Mouse (Mus musculus) midbrain, embryonic 13.5 days (tissue): Measurements from ENCODE around the gene Mrap2. TPM values are rescaled to one million over a fixed set of nuclear protein-coding genes. Genes with fewer than 3 reads are reported as not detected.

ENCODE experiments used
- ATAC-seq: fragments of 200-750 bp; cut with Nextera tagmentation; 2 replicates; pipeline ENCODE4 v1.8.0; 2017; ENCODE audit warnings: mild to moderate bottlenecking, moderate TSS enrichment, moderate library complexity
- H3K27ac ChIP-seq: fragments of 300-500 bp; sonication (generic); 2 replicates; pipeline ENCODE4 v1.5.1; 2015; ENCODE audit warnings: inconsistent platforms, mild to moderate bottlenecking, moderate library complexity
- H3K27me3 ChIP-seq: fragments of 300-500 bp; sonication (generic); 2 replicates; pipeline ENCODE4 v1.6.1; 2015; ENCODE audit warnings: mild to moderate bottlenecking, inconsistent platforms
- H3K36me3 ChIP-seq: fragments of 300-500 bp; sonication (generic); 2 replicates; pipeline ENCODE4 v1.6.1; 2015; ENCODE audit warnings: mild to moderate bottlenecking, inconsistent platforms
- H3K4me1 ChIP-seq: fragments of 300-500 bp; sonication (generic); replicated peaks from 2 replicates; pipeline ENCODE4 v1.6.1; 2015; ENCODE audit warnings: inconsistent platforms
- H3K4me2 ChIP-seq: fragments of 300-500 bp; sonication (generic); replicated peaks from 2 replicates; pipeline ENCODE4 v1.6.1; 2015; ENCODE audit warnings: moderate library complexity, mild to moderate bottlenecking, inconsistent platforms
- H3K4me3 ChIP-seq: fragments of 300-500 bp; sonication (generic); replicated peaks from 2 replicates; pipeline ENCODE4 v1.5.1; 2015; ENCODE audit warnings: mild to moderate bottlenecking, inconsistent platforms
- H3K9ac ChIP-seq: fragments of 300-500 bp; sonication (generic); replicated peaks from 2 replicates; pipeline ENCODE4 v1.6.1; 2015; ENCODE audit warnings: mild to moderate bottlenecking, inconsistent platforms
- H3K9me3 ChIP-seq: fragments of 300-500 bp; sonication (generic); 2 replicates; pipeline ENCODE4 v1.6.1; 2016; ENCODE audit warnings: mild to moderate bottlenecking, inconsistent platforms
- WGBS: fragments of 180-500 bp; shearing (Covaris S2); methylation state at CpG from one replicate; pipeline ENCODE4 v1.1.7; 2015; 5-methylcytosine and 5-hydroxymethylcytosine counted together
- polyA plus RNA-seq: library from polyadenylated mRNA; unstranded; fragments of >200 nt; fragmentation: Nextera tagmentation; extraction: Ambion mirVana; gene quantifications from 2 replicates; pipeline ENCODE4 v1.2.1, GENCODE M21; 2015

Mrap2 gene
- polyA plus RNA-seq, 1 experiment from 2014 or later = 0.47 TPM

DNA sequence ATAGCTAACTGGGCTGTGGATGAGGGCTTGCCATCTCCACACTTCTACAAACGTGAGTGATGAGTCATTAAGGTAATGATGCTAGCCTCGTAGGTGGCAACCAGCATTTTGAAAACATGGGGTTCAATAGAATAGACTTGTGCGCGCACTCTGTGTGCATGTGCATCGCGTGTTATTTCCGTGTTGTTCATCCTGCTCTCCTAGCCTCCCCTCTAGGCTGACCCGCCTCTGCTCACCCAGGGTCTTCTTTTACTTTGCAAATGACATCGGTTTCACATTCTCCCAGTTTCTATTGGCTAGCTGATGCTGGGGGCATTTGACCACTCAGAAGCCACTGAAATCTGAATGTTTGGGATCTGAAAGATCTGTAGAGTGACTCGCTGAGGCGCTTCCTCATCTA is 1.6 kb downstream of the Mrap2 start:
- Histone ChIP-seq H3K4me2 (peak overlapping the region; percentile 70), H3K27ac (no peak overlapping the region), H3K9ac (no peak overlapping the region), H3K27me3 (peaks cover 36% of the 10 kb centered on the region), H3K4me1 (peaks cover 16% of the 10 kb centered on the region), H3K4me3 (peak overlapping the region; percentile 41), H3K9me3 (no peaks in the 10 kb centered on the region), H3K36me3 (no peaks in the 10 kb centered on the region)
- 0 out of 2 replicates have a peak, but pooled peaks have one; percentile 25 for ATAC-seq
- WGBS = 32% methylated on average over 11 of the region's 11 CpGs

DNA sequence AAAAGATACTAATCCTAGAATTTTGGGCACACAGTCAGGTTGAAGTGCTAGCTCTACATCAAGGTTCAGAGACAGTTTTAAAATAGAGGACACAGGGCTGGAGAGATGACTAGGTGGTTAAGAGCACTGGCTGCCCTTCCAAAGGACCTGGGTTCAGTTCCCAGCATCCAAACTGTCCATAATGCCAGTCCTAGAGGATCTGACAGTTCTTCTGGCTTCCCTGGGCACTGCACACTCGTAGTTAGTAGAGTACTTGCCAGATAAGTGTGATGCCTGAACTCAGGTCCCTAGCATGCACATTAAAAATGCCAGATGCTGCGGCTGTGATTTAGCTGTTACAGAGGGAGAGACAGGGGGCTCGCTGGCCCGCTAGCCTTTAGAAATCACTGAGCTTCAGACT is 2.3 kb downstream of the Mrap2 start:
- Histone ChIP-seq H3K27ac (no peak overlapping the region), H3K4me3 (no peak overlapping the region), H3K4me2 (no peak overlapping the region), H3K4me1 (peaks cover 16% of the 10 kb centered on the region), H3K36me3 (no peaks in the 10 kb centered on the region), H3K9ac (no peak overlapping the region), H3K9me3 (no peaks in the 10 kb centered on the region), H3K27me3 (peaks cover 36% of the 10 kb centered on the region)
- no peak for ATAC-seq
- WGBS = 82% methylated on average over 4 of the region's 4 CpGs

DNA sequence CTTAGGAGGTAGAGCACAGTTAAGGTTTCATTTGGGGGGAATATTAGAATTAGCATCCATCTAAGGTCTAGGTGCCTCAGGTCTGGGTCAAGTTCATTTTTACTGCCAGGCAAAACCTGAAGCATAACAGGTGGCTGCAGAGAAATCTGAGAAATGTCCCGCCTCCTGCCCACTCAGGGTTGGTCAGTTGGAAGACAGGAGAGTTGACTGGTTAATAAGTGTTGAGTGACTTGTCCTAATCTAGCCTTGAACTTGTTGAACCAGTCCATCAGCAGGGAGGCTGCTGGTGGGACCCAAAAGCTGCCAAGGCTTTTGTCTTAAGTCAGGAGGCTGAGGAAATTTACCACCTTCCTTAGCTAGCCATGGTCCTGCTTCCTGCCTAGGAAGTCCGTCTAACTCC is 3.8 kb downstream of the Mrap2 start:
- WGBS = 81% methylated on average over 2 of the region's 2 CpGs
- H3K27me3 ChIP-seq = peaks cover 36% of the 10 kb centered on the region
- H3K4me1 ChIP-seq = peaks cover 16% of the 10 kb centered on the region
- H3K4me2 ChIP-seq = no peak overlapping the region
- no peaks in the 10 kb centered on the region for H3K36me3 ChIP-seq
- no peak overlapping the region for H3K4me3 ChIP-seq
- ATAC-seq = no peak
- H3K27ac ChIP-seq = no peak overlapping the region
- H3K9me3 ChIP-seq = no peaks in the 10 kb centered on the region
- H3K9ac ChIP-seq = no peak overlapping the region

DNA sequence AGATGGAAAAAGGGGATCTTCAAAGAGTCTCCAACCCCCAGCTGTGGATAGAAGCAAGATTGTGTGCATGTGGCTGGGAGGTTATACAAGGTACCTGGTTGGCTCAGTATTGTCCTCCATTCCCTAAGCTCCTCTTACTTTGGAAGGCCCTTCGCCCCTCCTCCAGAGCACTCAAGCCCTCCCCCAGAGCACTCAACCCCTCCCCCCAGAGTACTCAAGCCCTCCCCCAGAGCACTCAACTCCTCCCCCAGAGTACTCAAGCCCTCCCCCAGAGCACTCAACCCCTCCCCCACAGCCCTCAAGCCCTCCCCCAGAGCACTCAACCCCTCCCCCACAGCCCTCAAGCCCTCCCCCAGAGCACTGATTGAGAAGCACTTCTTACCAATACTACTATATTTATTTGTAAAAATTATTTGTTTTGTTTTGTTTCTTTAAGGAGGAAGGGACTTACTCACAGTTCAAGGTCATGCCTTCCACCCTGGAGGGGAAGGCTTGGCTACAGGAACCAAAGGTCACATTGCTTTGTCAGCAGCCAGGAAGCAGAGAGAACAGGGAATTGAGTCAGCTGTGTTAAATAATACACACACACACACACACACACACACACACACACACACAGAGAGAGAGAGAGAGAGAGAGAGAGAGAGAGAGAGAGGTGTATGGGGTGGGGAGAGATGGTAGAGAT is 8.7 kb downstream of the Mrap2 start:
- no peaks in the 10 kb centered on the region for H3K36me3 ChIP-seq
- no peak overlapping the region for H3K4me3 ChIP-seq
- H3K9ac ChIP-seq = no peak overlapping the region
- no peak overlapping the region for H3K4me2 ChIP-seq
- H3K4me1 ChIP-seq = no peaks in the 10 kb centered on the region
- no peak overlapping the region for H3K27ac ChIP-seq
- no peaks in the 10 kb centered on the region for H3K27me3 ChIP-seq
- no peak for ATAC-seq
- H3K9me3 ChIP-seq = no peaks in the 10 kb centered on the region
- 93% methylated on average over 1 of the region's 1 CpGs for WGBS

DNA sequence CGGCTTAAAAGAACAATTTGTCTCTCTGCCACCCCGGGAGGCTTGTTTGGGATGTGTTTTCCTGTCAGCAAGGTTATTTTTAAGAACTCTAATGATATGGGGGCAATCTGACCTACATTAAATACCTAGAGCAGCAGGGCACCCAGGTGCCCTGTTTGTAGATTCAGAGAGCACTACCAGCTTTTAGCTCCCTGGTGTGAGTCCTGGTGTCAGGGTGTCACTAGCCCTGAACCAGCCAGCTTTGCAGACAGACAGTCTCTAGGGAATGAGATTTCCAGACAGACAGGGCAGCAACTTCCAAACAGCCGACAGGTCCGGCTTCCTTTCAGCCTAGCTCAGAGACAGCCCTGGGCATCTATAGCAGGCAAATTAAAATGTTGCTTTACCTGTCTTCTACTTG is 18.5 kb downstream of the Mrap2 start:
- H3K4me1 ChIP-seq = peaks cover 3% of the 10 kb centered on the region
- H3K4me3 ChIP-seq = no peak overlapping the region
- 84% methylated on average over 4 of the region's 4 CpGs for WGBS
- no peak for ATAC-seq
- H3K27ac ChIP-seq = no peak overlapping the region
- H3K27me3 ChIP-seq = no peaks in the 10 kb centered on the region
- H3K36me3 ChIP-seq = no peaks in the 10 kb centered on the region
- no peak overlapping the region for H3K4me2 ChIP-seq
- H3K9me3 ChIP-seq = no peaks in the 10 kb centered on the region
- no peak overlapping the region for H3K9ac ChIP-seq

DNA sequence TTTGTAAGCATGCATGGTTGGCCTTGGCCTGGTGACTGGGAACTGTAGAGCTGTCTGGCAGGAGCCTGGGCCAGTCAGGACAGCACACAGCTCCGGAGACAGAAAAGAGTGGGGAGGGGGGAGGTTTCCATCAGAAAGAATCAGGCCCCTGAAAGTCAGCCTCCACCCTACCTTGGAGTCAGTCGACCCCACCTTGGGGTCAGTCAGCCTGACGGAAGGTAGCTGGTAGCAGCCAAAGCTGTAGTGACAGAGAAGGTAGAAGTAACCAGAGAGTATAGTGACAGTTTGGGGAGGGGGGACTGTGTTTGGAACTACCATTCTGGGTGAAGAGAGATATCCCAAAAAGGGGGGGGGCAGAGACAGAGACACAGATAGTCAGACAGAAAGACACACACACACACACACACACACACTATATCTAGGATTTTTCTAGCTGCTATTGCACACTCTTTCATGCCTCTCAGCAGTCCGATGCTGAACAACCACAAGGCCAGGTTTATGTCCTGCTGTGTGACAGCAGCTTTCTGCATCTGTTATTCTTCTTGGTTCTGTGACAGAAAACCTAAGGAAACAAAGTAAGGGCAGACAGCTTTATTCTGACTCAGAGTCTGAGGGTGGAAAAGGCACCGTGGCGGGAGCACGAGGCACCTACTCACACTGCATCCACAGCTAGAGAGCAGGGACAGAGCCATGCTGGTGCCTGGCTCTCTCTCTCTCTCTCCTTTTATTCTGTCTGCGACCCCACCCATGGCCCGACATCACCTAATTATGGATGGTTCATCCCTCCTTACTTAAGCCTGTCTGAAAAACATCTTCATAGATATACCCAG is 23.1 kb downstream of the Mrap2 start:
- Histone ChIP-seq H3K4me3 (no peak overlapping the region), H3K36me3 (no peaks in the 10 kb centered on the region), H3K9me3 (no peaks in the 10 kb centered on the region), H3K27ac (no peak overlapping the region), H3K4me2 (no peak overlapping the region), H3K27me3 (no peaks in the 10 kb centered on the region), H3K9ac (no peak overlapping the region), H3K4me1 (peaks cover 6% of the 10 kb centered on the region)
- WGBS = 49% methylated on average over 9 of the region's 9 CpGs
- ATAC-seq = peak; percentile 68

DNA sequence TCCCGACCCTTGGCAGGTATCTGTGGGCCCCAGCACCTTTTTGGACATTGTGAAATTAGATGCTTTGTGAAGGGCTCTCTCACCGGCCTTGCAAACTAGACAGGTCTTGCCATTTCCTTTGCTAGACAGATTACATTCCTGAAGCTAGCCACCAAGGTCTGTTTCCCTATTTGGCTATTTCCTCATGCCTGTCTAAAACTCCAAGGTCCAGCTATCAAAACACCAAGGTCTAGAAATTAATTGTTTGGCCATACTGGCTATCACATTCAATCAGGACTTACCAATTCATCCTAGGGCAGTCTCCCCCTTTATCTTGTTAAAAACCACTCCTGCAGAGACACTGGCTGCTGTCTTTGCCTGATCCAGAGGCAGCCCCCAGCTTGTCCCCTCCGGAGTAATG is 23.9 kb downstream of the Mrap2 start:
- 51% methylated on average over 3 of the region's 3 CpGs for WGBS
- H3K4me1 ChIP-seq = peaks cover 6% of the 10 kb centered on the region
- no peak for ATAC-seq

DNA sequence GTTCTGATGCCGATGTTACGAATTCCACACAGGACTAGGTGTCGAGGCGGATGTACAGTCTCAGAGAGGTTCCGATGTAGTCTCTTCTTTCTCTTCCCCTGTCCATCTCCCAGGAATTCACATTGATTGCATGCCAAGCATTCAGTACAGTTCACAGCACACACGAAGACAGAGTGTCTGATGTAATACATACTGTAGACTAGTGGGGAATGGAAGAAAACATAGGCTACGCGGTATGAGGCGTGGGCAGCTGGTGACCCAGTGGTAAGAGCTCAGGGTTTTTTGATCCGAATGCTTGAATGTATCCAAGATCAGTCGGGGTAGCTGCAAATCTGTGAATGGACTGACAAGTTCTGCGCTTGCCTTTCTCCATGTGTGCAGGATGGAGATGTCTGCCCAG is 25.0 kb downstream of the Mrap2 start:
- H3K27ac ChIP-seq = no peak overlapping the region
- no peak overlapping the region for H3K4me3 ChIP-seq
- 0 out of 2 replicates have a peak, but pooled peaks have one; percentile 25 for ATAC-seq
- H3K9ac ChIP-seq = no peak overlapping the region
- H3K27me3 ChIP-seq = no peaks in the 10 kb centered on the region
- H3K36me3 ChIP-seq = no peaks in the 10 kb centered on the region
- 93% methylated on average over 12 of the region's 12 CpGs for WGBS
- H3K4me1 ChIP-seq = peaks cover 6% of the 10 kb centered on the region
- H3K4me2 ChIP-seq = no peak overlapping the region
- H3K9me3 ChIP-seq = no peaks in the 10 kb centered on the region

More for the DNA sequence above, 23.9 kb downstream of the Mrap2 start:
- H3K4me2 ChIP-seq = no peak overlapping the region
- no peaks in the 10 kb centered on the region for H3K36me3 ChIP-seq
- H3K9me3 ChIP-seq = no peaks in the 10 kb centered on the region
- H3K27ac ChIP-seq = no peak overlapping the region
- no peak overlapping the region for H3K9ac ChIP-seq
- no peaks in the 10 kb centered on the region for H3K27me3 ChIP-seq
- no peak overlapping the region for H3K4me3 ChIP-seq

DNA sequence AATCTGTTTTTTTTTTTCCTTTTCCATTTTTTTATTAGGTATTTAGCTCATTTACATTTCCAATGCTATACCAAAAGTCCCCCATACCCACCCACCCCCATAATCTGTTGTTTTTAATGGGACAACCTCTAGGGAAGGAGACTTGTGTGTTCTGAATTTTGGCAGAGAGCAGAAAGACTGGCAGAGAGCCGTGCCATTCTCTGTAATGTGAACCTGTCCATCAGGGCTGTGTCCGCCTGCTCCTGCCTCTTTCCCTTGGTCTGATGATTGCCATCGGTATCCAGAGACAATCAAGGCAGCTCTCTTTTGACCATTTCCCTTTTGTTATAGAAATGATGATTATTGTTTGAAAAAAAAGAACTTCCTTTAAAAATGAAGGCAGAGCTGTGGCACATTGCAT is 26.8 kb downstream of the Mrap2 start:
- Histone ChIP-seq H3K27ac (no peak overlapping the region), H3K9me3 (no peaks in the 10 kb centered on the region), H3K4me3 (no peak overlapping the region), H3K9ac (no peak overlapping the region), H3K36me3 (no peaks in the 10 kb centered on the region), H3K4me1 (peaks cover 6% of the 10 kb centered on the region), H3K27me3 (no peaks in the 10 kb centered on the region), H3K4me2 (no peak overlapping the region)
- WGBS = 75% methylated on average over 3 of the region's 3 CpGs
- ATAC-seq = no peak

DNA sequence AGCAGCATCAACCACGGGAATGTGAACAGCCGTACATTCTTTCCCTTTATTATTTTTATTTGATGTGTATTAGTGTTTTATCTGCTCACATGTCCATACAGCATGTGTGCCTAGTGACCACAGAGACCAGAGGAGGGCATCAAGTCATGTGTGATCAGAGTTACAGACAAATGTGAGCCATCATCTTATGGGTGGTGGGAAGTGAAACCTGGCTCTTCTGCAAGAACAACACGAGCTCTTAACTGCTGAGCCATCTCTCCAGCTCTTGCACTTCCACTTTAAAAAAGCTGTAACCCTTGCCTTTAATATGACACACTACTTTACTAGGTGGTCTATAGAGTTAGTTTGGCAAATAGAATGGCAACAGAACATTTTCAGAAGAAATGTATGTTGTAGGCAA is 27.4 kb downstream of the Mrap2 start:
- Histone ChIP-seq H3K4me1 (peaks cover 6% of the 10 kb centered on the region), H3K4me2 (no peak overlapping the region)

DNA sequence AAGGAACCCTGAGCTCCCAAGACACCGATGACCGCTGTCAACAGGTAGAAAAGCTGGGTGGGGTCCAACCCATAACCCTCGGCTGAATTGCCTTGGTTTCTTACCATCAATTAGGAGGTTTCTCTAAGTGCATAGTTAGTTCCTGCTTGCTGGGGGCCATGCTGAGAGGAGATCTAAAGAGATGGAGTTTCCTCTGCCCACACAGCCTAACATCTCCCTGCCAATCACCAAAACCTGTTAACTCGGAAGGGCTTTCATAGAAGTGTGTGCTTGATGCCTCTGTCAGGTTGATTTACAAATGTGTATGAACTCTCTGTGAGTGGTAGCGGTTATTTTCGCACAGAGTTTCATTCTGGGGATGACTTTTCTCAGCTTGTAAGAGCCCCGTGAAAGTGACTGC is 34.4 kb downstream of the Mrap2 start:
- Histone ChIP-seq H3K4me2 (no peak overlapping the region), H3K27me3 (no peaks in the 10 kb centered on the region), H3K36me3 (no peaks in the 10 kb centered on the region), H3K9me3 (no peaks in the 10 kb centered on the region), H3K4me1 (no peaks in the 10 kb centered on the region), H3K27ac (no peak overlapping the region), H3K9ac (no peak overlapping the region), H3K4me3 (no peak overlapping the region)
- 75% methylated on average over 7 of the region's 7 CpGs for WGBS
- no peak for ATAC-seq

More for the DNA sequence above, 27.4 kb downstream of the Mrap2 start:
- Histone ChIP-seq H3K27me3 (no peaks in the 10 kb centered on the region), H3K36me3 (no peaks in the 10 kb centered on the region), H3K27ac (no peak overlapping the region), H3K9me3 (no peaks in the 10 kb centered on the region), H3K9ac (no peak overlapping the region), H3K4me3 (no peak overlapping the region)
- WGBS = 87% methylated on average over 3 of the region's 3 CpGs
- ATAC-seq = no peak

DNA sequence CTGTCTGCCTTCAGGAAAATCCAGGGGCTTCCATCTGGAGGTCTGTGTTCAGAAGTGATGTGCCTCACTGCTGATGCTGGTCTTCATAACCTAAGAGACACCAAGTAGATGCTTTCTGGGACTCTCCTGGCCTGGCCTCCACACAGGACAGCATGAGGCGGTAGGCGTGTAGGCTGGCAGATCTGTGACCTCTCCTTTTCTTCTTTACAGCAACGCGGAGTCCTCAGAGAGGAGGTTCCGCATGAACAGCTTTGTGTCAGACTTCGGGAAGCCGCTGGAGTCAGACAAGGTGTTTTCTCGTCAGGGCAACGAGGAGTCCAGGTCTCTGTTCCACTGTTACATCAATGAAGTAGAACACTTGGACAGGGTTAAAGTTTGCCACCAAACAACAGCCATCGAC is 38.1 kb downstream of the Mrap2 start:
- no peak overlapping the region for H3K9ac ChIP-seq
- no peak overlapping the region for H3K4me2 ChIP-seq
- 73% methylated on average over 10 of the region's 10 CpGs for WGBS
- H3K27ac ChIP-seq = no peak overlapping the region
- no peaks in the 10 kb centered on the region for H3K4me1 ChIP-seq
- ATAC-seq = no peak
- H3K27me3 ChIP-seq = no peaks in the 10 kb centered on the region
- H3K36me3 ChIP-seq = no peaks in the 10 kb centered on the region
- no peak overlapping the region for H3K4me3 ChIP-seq
- no peaks in the 10 kb centered on the region for H3K9me3 ChIP-seq
